Mouse (Mus musculus) megakaryocyte, adult 5-6 weeks (primary cell): ENCODE measurements at regions not wholly inside any gene's neighbourhood (a gene's known extent, or its start where the extent isn't known, plus 50 kb on each side); places are given as distances from the start of the nearest gene placed in this dataset.

Experiments used
- ATAC-seq: 2 replicates; pipeline ENCODE4 v1.8.0; 2016; ENCODE audit warnings: mild to moderate bottlenecking, inconsistent platforms; ENCODE audit not compliant: poor library complexity, severe bottlenecking

DNA sequence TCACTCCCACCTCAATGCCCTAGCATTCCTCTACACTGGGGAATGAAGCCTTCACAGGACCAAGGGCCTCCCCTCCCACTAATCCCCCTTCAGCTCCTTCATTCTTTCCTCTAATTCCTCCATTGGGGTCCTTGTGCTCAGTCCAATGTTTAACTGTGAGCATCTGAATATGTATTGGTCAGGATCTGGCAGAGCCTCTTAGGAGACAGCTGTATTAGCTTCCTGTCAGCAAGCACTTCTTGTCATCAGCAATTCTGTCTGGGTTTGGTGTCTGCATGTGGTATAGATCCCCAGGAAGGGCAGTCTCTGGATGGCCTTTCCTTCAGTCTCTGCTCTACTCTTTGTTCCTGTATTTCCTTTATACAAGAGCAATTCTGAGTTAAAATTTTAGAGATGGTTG, 426.8 kb upstream of the 2610001J05Rik start:
- no peak for ATAC-seq

- no peak for ATAC-seq
These were observed 426.1 kb upstream of the 2610001J05Rik start for GRCm38 (mm10) chr6:14297428-14297827.

DNA sequence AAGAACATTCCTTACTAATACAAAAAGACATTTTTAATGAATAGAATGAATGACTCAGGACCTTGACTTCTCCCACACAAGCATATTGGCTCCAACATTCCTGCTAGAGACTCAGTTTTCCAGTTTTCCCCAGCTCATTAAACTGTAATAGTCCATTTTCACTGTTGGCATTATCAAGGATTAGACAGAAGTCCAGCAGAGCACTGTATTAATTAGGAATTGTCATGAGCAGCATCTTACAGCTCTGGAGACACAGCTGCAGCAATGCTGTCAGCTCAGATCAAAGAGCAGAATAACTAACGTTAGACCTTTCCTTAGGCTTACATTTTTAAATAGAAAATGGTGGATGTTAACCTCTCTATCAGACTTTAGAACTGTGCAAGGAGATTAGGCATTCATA, 419.5 kb upstream of the 2610001J05Rik start:
- no peak for ATAC-seq

DNA sequence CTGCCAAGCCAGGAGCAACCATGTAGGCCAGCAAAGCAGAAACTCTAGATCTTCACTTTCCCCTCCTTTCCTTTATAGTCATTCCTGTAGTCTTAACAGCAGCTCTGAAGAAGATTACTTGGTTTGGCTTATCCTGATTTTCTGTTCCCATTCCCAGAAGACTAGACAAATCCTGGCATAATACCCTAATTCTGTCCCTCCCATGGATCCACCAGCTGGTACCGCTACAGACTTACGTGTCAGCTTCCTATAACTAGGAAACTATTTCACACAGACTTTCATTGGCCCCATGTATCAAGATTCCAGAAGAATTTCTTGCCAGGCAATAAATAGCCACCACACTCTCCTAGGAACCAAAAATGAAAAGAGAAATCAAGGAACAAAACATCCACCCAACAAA, 410.2 kb upstream of the 2610001J05Rik start:
- no peak for ATAC-seq

DNA sequence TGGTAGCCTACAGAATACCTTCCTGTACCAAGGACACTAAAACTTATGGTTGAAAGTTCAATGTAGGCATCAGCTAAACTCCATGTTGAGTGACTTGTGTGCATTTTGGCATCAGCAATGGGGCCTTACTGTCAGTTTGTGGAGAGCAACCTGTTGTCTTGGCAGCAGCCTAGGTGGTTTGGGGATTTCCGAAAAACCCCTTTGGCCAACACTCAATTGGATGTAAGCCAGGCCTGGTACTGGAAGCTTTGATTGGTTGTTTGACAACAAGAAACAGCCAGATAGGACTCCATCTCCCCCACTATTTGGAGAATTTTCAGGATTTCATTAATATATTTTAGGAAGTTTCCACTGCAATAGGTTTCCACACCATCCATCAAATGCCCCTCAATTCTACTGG, 390.6 kb upstream of the 2610001J05Rik start:
- no peak for ATAC-seq

GRCm38 (mm10) chr6:14240331-14240730, 369.0 kb upstream of the 2610001J05Rik start:
- no peak for ATAC-seq

DNA sequence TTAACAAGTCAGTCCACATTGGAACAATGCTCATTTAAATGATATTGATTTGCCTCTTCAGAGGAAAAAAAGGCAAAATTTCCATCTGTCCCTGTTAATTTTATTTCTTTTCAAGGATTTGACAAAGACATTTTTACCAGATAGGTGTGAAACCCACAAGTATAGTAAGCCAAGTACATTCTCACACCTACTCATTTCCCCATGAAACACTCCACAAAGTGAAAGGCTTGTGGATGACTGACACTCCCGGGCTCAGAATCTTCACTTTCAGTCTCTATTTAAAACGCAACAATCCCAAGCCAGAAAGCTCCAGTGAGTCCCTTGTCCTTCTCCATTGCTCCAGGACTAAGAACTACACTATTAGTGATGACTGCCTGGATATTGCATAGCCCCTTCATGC, 367.8 kb upstream of the 2610001J05Rik start:
- ATAC-seq = no peak

DNA sequence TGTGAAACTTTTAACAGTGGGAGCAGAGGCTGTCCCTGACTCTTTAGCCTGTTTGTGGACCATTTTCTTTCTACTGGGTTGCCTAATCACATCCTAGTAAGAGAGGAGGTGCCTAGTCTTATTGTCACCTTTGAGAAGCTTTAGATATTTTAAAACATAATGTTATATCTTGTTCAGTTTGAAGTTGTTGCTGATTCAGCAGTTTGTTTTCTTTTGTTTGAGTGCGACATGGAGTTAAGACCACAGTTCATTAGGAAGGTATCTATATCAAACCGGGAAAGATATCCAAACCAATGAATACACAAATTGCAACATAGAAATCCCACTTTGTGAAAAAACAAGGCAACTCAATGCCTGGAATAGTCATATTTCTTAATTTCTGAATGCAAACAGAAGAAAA, 359.5 kb upstream of the 2610001J05Rik start:
- no peak for ATAC-seq

DNA sequence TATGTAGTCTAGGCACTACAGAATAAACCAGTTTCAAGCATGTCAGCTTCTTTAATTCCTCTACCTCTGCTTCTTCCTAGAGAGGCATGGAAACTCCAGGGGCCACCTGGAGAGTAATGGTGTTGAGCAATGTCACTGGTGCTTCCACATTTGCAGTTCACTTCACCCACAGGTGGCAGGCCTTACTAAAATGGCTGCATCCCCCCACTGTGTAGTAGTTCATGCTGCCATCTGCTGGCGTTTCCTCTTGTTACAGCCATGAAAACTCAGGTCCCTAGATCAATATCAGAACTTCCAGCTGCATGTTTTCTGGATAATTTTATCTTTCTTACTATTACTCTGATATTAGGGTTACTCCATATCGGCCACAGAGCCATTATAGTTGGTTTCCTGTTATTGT, 336.2 kb upstream of the 2610001J05Rik start:
- ATAC-seq = peak; percentile 56

DNA sequence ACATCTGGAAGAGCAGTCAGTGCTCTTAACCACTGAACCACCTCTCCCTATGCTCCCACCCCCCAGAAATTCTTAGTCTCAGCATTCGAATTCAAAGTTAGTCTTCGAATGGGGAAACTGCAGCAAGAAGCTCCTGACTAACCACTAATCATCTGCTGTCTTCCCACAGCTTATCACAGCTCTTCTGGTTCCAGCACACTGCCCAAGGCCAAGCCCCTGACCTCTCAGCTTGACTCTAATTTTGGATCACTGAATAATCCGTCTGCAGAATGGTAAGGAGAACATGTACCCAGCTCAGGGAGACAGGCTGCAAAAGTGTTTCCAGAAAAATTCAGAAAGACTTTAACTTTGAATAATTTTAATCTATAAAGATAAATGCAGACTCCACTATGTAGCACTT, 325.8 kb upstream of the 2610001J05Rik start:
- no peak for ATAC-seq

DNA sequence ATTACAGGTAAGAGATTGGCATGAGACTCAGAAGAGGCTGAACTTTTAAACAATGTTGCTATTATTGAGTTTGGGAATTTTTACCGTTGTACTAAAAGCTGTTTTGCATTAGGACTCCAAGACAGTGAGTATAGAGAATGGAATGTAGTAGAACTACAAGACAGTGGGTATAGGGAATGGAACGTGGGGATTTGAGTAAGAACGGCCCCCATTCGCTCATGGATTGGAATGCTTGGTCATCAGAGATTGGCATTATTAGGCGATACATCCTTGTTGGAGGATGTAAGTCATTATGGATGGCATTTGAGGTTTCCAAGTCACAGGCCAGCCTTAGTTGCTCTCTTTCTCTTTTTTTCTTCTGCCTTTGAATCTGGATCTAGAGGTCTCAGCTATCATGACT, 324.0 kb upstream of the 2610001J05Rik start:
- no peak for ATAC-seq

DNA sequence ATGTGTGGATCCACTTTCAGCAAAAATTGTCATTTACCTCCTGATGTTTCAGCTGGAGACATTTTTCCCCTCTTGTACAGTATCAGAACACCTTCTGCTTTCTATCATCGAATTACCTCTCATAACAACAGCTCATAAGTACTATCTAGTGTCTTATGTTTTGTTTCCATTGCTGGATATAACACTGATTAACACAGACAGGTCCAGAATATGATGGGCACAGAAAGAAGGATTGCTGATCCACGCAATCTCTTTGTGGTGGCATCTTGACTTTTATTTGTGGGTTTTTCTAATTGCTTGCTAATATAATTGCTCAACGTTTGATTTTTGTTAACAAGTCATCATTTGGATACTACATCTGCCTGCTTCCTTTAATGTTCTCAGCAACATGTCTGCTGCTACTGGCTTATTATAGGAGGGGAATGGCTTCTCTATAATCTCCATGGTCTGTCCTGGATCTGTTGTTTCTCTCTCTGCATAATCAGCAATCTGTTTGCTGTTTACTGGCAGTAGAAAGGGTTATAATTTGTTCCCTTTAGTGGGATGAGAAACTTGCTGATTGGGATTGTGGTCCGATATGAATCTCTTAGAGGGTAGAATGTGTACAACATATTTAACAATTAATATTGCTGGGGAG, 320.2 kb upstream of the 2610001J05Rik start:
- no peak for ATAC-seq

GRCm38 (mm10) chr6:14185921-14186420, 314.7 kb upstream of the 2610001J05Rik start:
- no peak for ATAC-seq

DNA sequence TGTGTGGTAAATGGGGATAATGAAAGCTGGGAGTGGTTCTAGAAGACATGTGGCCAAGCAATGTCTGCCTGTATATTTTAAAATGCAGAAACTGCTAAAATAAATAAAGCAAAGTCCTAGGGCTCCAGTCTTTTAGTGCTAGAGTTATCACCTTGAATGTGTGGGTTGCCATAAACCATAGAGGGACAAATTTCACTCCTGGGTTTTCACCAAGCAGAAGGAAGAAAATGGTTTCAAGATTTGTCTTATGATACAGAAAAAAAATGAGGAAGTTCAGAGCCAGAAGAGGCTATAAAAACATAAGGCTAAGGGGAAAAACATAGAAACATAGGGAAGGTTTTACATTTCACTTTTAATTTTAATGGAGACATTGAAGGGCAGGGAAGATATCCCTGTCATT, 276.1 kb upstream of the 2610001J05Rik start:
- ATAC-seq = no peak

DNA sequence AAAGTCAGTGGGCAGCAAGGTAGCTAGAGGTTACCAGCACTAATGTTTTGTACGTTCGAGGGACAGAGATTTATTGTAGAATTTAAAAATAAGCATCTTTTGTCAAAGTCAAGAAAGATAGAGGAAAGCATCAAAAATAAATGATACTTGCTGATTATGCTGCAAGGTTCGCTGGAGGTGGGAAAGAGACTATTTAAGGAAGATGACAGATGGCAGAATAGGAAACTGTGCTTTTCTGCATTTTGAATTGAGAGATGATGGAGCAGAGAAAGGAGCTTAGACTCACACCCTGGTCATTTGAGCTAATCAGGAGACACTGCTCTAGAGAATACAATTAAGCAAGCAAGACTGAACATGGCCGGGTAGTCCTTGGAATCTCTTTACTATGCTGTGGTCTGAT, 275.1 kb upstream of the 2610001J05Rik start:
- ATAC-seq = no peak

DNA sequence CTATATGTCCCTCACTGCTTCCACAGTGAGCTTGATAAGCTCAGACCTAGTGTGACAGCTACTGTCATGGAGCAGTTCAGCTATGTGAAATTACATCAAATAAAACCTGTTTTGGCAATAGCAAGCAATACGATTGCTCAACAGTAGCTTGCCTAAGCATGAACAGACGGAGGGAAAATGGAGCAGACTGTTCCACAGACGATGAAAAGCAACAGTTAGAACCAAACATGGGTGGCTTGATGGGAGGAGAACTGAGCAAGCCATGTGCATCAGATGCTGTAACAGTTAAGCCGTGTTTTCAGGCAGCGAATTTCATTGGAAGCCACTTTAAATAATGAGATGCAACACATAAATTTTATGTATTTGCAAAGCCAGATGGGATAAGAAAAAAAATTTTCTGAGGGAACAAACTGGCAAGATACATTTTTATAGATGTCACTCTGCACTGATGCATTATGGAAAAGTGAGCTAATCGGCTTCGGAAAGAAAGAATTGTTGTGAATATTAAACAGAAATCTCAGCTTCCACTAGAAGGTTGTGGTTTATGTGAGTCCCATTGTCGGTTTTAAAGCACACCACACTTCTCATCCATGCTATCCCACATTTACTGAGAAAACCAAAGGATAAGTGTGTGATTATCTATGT, 270.9 kb upstream of the 2610001J05Rik start:
- ATAC-seq = no peak

GRCm38 (mm10) chr6:14130392-14131144, 259.2 kb upstream of the 2610001J05Rik start:
- ATAC-seq = no peak

DNA sequence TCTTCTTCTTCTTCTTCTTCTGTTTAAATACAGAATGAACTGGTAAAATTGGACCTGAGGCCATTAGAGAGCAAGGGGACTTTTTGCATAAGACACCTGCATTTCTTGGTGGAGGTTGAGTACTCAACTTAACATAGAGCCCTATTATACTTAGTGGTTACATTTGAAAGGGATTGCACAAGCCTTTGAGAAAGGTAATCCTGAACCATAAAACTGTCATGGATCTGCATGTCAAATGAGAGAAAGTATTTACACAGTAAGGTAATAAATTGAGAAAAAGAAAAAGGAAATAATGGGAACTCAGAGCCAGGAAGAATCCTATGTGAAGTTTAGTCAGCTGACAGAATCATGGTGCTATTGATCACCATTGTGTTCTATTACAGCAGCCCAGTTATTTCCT, 258.1 kb upstream of the 2610001J05Rik start:
- ATAC-seq = no peak

GRCm38 (mm10) chr6:14122311-14122710, 251.0 kb upstream of the 2610001J05Rik start:
- ATAC-seq = no peak

DNA sequence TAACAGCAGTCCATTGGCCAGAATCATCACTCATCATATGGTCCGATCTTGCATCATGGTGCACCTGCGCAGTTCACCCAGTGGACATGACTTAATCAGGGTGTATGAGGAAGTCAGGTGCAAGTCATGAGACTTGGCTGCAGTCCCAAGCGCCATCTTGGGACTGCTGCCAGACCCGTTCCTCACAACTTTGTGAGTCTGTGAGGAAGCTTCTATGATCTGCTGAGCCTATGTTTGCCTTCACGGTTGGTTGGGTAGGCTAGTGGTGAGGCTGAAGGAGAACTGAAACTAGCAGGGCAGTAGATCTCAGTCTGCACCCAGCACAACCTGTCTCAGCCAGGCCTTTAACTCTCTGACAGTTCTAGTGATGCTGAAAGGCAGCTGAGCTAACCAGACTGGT, 250.2 kb upstream of the 2610001J05Rik start:
- ATAC-seq = no peak

DNA sequence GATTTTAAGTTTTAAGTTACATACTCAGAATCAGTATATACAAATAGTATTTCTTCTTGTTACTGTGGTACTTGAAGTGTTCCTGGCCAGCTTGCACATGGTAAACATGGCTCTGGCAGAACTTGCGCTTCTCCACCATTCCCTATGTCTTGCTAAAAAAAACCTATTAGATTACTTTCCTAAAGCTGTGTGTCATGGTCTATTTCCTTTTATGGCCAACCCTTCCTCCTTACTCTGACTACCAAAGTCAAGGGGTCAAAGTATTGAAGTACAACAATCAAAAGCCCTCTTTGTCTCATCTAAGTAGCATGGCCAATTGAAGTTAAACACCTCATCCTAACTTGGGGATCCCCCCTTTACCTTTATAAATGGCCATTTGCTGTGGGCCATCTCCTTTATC, 223.6 kb upstream of the 2610001J05Rik start:
- ATAC-seq = no peak

DNA sequence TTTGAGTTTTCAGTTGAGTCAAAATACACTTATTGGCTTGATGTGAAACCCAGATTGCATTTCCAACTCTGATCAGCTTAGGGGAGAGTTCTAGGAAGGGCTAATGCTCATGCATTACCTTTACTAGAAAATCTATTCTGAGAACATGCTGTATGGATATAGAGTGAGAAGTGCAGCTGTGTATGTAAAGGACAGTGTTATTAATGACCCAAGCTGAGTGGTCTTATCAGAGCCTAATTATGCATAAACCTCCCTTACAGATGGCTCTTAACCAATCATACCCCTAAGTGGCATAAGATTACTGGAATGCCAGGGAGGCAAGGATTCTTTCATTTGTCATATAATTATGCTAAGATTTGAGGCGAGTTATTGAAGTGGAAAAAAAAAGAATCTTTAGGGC, 210.6 kb upstream of the 2610001J05Rik start:
- ATAC-seq = no peak
